Mouse (Mus musculus): ENCODE results near the gene Sfxn5. TPM values are rescaled to one million over a fixed set of nuclear protein-coding genes. Genes with fewer than 3 reads are reported as not detected.

The Sfxn5 gene
- polyA plus RNA-seq, 1 experiment from 2014 or later: 7.0 TPM

DNA sequence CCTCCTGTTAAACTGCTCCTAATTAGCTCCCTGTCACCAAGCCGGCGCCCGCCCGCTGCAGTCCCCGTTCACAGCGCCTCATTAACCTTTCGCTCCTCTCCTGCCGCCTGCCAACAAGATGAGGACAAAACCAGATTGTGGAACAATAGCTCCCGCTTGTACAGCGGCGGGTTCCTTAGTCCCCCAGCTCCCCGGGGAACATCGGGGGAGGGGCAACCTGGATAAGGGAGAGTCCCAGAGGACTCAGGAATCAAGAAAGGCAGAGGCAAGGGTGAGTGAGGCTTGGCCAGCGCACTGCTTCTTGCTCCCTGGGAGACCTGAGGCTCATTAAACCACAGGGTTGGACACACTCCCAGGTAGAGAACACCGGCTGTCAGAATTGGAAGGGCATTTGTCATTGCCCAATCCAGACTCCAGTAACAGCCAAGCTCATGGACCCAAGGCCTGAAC, 108.8 kb downstream of the Sfxn5 start:
- Histone ChIP-seq H3K9ac (ENCODE audit: low read length) (no peak overlapping the region), H3K9me3 (ENCODE audit: control insufficient read depth, low read length) (no peaks in the 10 kb centered on the region), H3K4me1 (replicated peaks; ENCODE audit: control insufficient read depth, insufficient read depth, low read length) (no peaks in the 10 kb centered on the region; the same call in 1 of the 2 replicates), H3K4me3 (ENCODE audit: low read length) (no peak overlapping the region), H3K27ac (ENCODE audit: low read length) (no peak overlapping the region), H3K4me2 (ENCODE audit: low read depth, low read length) (no peak overlapping the region), H3K36me3 (ENCODE audit: control insufficient read depth, insufficient read depth, low read length) (no peaks in the 10 kb centered on the region), H3K27me3 (ENCODE audit: control insufficient read depth, insufficient read depth, low read depth, low read length) (no peaks in the 10 kb centered on the region)
- no peak for ATAC-seq (ENCODE audit: low read depth)
- WGBS: 53% methylated on average over 15 of the region's 15 CpGs

DNA sequence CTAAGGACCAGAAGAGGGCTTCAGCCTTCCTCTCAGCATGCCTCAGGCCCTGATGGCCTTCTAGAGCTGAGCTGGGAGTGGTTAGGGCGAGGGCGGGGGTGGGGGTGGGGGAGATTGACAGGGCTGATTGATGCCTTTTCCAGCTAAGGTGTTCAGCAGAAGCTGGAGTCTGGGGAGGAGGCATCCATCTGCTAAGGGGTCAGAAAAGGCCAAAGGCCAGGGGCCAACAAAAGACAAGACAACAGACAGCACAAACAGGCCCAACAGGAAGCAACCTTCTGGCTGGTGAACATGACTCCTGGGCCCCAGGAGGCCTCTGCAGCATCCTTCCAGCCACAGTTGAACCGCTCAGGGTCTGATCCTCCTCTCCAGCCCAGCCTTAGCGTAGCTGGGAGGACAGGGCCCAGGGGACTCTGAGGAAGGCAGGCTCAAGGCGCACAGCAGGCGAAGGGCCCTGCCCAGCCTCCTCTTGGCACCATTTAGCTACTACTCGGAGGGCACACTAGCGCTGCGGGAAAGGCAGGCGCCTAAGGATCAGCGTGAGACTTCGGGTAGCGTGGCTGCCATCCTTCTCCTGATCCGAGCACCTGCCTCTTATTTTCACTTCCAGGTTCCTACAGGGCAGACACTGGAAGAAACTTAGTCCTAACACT, 109.6 kb downstream of the Sfxn5 start:
- no peak overlapping the region for H3K27ac ChIP-seq (ENCODE audit: low read length)
- no peaks in the 10 kb centered on the region for H3K36me3 ChIP-seq (ENCODE audit: control insufficient read depth, insufficient read depth, low read length)
- H3K4me2 ChIP-seq (ENCODE audit: low read depth, low read length): no peak overlapping the region
- no peak overlapping the region for H3K9ac ChIP-seq (ENCODE audit: low read length)
- H3K4me3 ChIP-seq (ENCODE audit: low read length): no peak overlapping the region
- no peak for ATAC-seq (ENCODE audit: low read depth)
- no peaks in the 10 kb centered on the region for H3K9me3 ChIP-seq (ENCODE audit: control insufficient read depth, low read length)
- 63% methylated on average over 13 of the region's 14 CpGs for WGBS
- H3K27me3 ChIP-seq (ENCODE audit: control insufficient read depth, insufficient read depth, low read depth, low read length): no peaks in the 10 kb centered on the region
- H3K4me1 ChIP-seq (replicated peaks; ENCODE audit: control insufficient read depth, insufficient read depth, low read length): no peaks in the 10 kb centered on the region; the same call in 1 of the 2 replicates

DNA sequence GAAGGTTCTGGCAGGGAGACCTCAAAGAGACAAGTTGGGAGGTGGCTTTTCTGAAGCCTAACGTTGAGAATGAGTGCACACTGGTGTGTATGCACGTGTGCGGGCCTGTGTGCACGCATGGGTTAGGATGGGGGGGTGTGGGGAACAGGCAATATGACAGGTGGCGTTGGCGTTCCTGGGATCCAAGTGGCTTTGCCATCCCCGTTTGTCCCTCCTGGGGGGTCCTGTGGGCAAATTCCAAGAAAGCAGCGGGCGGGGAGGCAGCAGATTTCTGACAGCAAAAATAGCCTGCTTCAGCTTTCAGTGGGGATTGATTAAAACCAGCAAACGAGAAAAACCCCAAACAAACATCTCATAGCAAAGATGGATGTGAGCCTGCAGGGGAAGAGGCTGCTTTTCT, 110.7 kb downstream of the Sfxn5 start:
- H3K36me3 ChIP-seq (ENCODE audit: control insufficient read depth, insufficient read depth, low read length): no peaks in the 10 kb centered on the region
- no peaks in the 10 kb centered on the region; the same call in 1 of the 2 replicates for H3K4me1 ChIP-seq (replicated peaks; ENCODE audit: control insufficient read depth, insufficient read depth, low read length)
- no peak overlapping the region for H3K9ac ChIP-seq (ENCODE audit: low read length)
- H3K9me3 ChIP-seq (ENCODE audit: control insufficient read depth, low read length): no peaks in the 10 kb centered on the region
- H3K4me2 ChIP-seq (ENCODE audit: low read depth, low read length): no peak overlapping the region
- no peak overlapping the region for H3K27ac ChIP-seq (ENCODE audit: low read length)
- no peak for ATAC-seq (ENCODE audit: low read depth)
- H3K4me3 ChIP-seq (ENCODE audit: low read length): no peak overlapping the region
- no peaks in the 10 kb centered on the region for H3K27me3 ChIP-seq (ENCODE audit: control insufficient read depth, insufficient read depth, low read depth, low read length)
- WGBS: 75% methylated on average over 10 of the region's 10 CpGs

DNA sequence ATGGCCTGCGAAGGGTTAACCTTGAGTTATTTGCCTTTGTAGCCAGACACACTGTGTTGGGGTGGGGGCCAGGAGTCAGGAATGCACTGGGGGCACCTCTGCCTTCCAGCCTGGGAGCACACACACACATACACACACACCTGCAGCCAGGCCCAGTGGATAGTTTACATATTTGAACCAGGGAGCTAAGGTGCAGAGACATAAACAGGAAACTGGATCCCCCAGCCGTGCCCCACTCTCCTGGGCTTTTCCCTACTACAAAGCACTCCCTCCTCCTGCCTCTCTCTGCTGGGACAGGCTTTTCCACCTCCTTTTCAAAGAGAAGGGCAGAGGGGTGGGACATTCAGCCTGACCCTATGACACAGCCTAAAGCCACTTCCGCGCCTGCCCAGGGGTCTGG, 112.3 kb downstream of the Sfxn5 start:
- Histone ChIP-seq H3K4me3 (ENCODE audit: low read length) (no peak overlapping the region), H3K4me1 (replicated peaks; ENCODE audit: control insufficient read depth, insufficient read depth, low read length) (no peaks in the 10 kb centered on the region; the same call in 1 of the 2 replicates), H3K4me2 (ENCODE audit: low read depth, low read length) (no peak overlapping the region), H3K9me3 (ENCODE audit: control insufficient read depth, low read length) (no peaks in the 10 kb centered on the region), H3K36me3 (ENCODE audit: control insufficient read depth, insufficient read depth, low read length) (no peaks in the 10 kb centered on the region), H3K9ac (ENCODE audit: low read length) (no peak overlapping the region), H3K27me3 (ENCODE audit: control insufficient read depth, insufficient read depth, low read depth, low read length) (no peaks in the 10 kb centered on the region), H3K27ac (ENCODE audit: low read length) (no peak overlapping the region)
- 32% methylated on average over 4 of the region's 4 CpGs for WGBS
- ATAC-seq (ENCODE audit: low read depth): peak; percentile 57

DNA sequence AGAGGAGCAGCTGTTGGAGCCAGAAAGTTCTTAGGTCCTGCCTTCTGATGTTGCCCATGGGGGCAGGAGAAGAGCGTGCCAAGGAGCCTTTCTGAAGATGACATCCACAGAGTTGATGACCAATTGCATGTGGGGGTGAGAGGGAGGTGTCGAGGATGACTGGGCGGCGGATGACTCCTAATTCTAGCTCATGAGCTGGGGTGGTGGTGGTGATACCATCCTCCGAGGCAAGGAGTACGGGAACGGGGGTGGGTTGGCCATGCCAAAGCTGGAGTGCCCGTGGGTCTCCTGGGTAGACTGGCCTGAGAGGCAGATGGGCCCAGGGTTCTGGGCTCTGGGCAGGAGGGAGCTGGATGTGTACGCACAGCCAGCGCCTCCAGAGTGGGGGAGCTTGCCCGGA, 113.5 kb downstream of the Sfxn5 start:
- Histone ChIP-seq H3K4me1 (replicated peaks; ENCODE audit: control insufficient read depth, insufficient read depth, low read length) (no peaks in the 10 kb centered on the region; the same call in 1 of the 2 replicates), H3K27ac (ENCODE audit: low read length) (no peak overlapping the region), H3K4me2 (ENCODE audit: low read depth, low read length) (no peak overlapping the region), H3K9me3 (ENCODE audit: control insufficient read depth, low read length) (no peaks in the 10 kb centered on the region), H3K36me3 (ENCODE audit: control insufficient read depth, insufficient read depth, low read length) (no peaks in the 10 kb centered on the region), H3K9ac (ENCODE audit: low read length) (no peak overlapping the region), H3K27me3 (ENCODE audit: control insufficient read depth, insufficient read depth, low read depth, low read length) (no peaks in the 10 kb centered on the region), H3K4me3 (ENCODE audit: low read length) (no peak overlapping the region)
- 89% methylated on average over 11 of the region's 11 CpGs for WGBS
- no peak for ATAC-seq (ENCODE audit: low read depth)

DNA sequence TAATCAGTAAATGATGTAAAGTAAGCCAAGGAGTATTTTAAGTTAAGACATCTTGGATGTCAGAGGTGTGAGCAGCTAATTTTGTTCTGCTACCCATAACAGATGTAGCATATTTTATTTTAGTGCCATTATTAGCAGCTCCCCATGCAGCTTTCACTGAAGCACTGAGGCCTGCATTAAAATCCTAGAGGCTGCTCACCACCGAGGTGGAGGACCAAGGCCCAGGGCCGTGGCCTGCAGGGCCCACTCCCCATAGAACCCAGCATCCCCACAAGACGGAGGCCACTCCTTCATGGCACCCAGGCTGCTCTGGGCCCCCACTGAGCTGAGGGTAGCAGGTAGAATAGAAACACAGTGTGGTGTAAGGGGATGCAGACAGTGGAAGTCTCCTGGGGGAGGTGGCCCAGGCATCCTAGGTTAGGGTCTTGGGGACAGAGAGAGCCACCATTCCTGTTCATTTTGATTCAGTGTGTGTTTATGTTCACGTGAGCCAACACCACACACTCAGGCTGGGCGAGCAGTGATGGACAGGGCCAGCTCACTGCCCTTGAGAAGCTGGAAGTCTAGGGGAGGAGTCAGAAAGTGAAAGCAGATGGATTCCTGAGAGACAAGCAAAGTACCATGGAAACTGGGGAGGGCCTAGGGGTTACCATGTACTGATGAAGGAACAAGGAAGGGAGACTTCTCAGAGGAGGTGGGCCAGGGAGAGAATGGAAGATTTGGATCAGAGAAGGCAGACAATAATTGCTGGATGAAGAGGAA, 114.4 kb downstream of the Sfxn5 start:
- no peaks in the 10 kb centered on the region; the same call in 1 of the 2 replicates for H3K4me1 ChIP-seq (replicated peaks; ENCODE audit: control insufficient read depth, insufficient read depth, low read length)
- no peak overlapping the region for H3K4me3 ChIP-seq (ENCODE audit: low read length)
- ATAC-seq (ENCODE audit: low read depth): no peak
- H3K9me3 ChIP-seq (ENCODE audit: control insufficient read depth, low read length): no peaks in the 10 kb centered on the region
- WGBS: 35% methylated on average over 5 of the region's 5 CpGs
- no peaks in the 10 kb centered on the region for H3K27me3 ChIP-seq (ENCODE audit: control insufficient read depth, insufficient read depth, low read depth, low read length)
- H3K4me2 ChIP-seq (ENCODE audit: low read depth, low read length): no peak overlapping the region
- no peak overlapping the region for H3K9ac ChIP-seq (ENCODE audit: low read length)
- H3K36me3 ChIP-seq (ENCODE audit: control insufficient read depth, insufficient read depth, low read length): no peaks in the 10 kb centered on the region
- no peak overlapping the region for H3K27ac ChIP-seq (ENCODE audit: low read length)

DNA sequence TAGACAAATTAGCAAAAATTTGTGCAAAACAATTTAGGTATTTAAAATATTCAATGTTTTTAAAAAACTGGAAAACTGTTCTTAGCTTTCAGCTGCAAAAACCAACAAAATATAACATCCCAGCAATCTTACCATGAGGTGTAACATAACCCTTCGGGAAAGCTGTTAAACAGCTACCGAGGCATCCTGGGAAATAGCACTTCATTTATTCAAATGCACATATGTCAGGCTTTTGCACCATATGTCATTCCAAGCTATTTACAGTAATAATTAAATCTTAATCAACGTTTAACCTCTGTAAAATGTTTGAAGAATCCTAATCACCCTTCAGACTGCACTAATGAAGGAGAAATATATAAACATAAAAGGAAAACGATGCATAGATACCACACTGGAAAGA, 115.0 kb downstream of the Sfxn5 start:
- ATAC-seq (ENCODE audit: low read depth): no peak
- H3K4me3 ChIP-seq (ENCODE audit: low read length): no peak overlapping the region
- no peak overlapping the region for H3K27ac ChIP-seq (ENCODE audit: low read length)
- no peak overlapping the region for H3K9ac ChIP-seq (ENCODE audit: low read length)
- H3K4me1 ChIP-seq (replicated peaks; ENCODE audit: control insufficient read depth, insufficient read depth, low read length): no peaks in the 10 kb centered on the region; the same call in 1 of the 2 replicates
- 43% methylated on average over 4 of the region's 4 CpGs for WGBS
- no peak overlapping the region for H3K4me2 ChIP-seq (ENCODE audit: low read depth, low read length)
- no peaks in the 10 kb centered on the region for H3K27me3 ChIP-seq (ENCODE audit: control insufficient read depth, insufficient read depth, low read depth, low read length)
- H3K36me3 ChIP-seq (ENCODE audit: control insufficient read depth, insufficient read depth, low read length): no peaks in the 10 kb centered on the region
- H3K9me3 ChIP-seq (ENCODE audit: control insufficient read depth, low read length): no peaks in the 10 kb centered on the region

DNA sequence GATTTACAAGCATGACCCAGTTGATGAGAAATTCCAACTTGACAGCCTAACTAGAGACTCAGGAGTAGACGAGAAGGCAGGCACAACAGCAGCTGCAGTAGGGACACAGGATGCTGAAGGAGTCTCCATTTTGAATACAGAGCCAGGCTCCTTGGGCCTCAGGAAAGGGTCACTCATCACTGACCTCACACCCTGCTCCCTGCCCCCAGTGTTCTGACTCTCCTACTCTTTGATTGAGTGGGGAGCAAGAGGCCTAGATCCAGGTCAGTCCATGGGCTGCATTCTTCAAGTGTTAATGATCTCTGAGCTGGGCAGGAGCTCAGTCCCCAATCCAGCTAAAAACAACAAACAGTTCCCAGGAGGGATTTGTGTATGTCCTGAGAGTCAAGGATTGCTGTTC, 122.5 kb downstream of the Sfxn5 start:
- Histone ChIP-seq H3K4me2 (ENCODE audit: low read depth, low read length) (no peak overlapping the region), H3K9ac (ENCODE audit: low read length) (no peak overlapping the region), H3K36me3 (ENCODE audit: control insufficient read depth, insufficient read depth, low read length) (no peaks in the 10 kb centered on the region), H3K9me3 (ENCODE audit: control insufficient read depth, low read length) (no peaks in the 10 kb centered on the region), H3K27ac (ENCODE audit: low read length) (no peak overlapping the region), H3K4me1 (replicated peaks; ENCODE audit: control insufficient read depth, insufficient read depth, low read length) (peaks cover 10% of the 10 kb centered on the region; the same call in 1 of the 2 replicates), H3K4me3 (ENCODE audit: low read length) (no peak overlapping the region), H3K27me3 (ENCODE audit: control insufficient read depth, insufficient read depth, low read depth, low read length) (no peaks in the 10 kb centered on the region)
- no peak for ATAC-seq (ENCODE audit: low read depth)
- 30% methylated on average over 1 of the region's 1 CpGs for WGBS

DNA sequence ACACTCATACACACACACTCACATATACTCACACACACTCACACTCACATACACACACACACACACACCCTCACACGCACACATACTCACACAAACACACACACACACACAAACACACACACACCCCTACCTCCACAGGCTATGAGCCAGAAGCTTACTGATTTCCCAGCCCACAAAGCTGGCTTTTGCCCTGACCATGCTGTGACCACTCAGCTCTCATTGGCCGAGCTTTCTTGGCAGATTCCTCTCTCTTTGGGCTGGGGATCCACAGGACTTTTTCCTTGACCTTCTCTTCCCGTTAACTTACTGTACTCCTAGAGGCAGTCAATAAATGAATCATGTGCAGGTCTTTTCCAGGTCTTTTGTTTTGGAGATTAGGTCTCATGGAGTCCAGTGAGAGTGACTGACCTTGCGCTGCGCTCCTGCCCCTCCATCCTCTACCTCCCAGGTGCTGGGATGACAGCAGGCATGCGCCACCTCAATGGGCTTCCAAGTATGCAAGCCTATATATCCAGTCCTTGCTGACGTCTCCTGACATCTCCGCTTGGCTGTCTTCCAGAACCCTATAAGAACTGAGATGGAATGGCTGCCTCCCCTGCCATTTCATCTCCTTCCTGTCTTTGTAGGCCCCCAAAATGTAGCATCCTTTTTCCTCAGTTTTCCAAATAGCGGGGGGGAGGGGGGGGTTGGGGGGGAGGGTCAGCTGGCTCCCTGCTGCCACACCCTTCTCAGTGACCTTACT, 123.8 kb downstream of the Sfxn5 start:
- no peaks in the 10 kb centered on the region for H3K36me3 ChIP-seq (ENCODE audit: control insufficient read depth, insufficient read depth, low read length)
- H3K4me2 ChIP-seq (ENCODE audit: low read depth, low read length): no peak overlapping the region
- WGBS: 60% methylated on average over 9 of the region's 9 CpGs
- peaks cover 10% of the 10 kb centered on the region; the same call in 1 of the 2 replicates for H3K4me1 ChIP-seq (replicated peaks; ENCODE audit: control insufficient read depth, insufficient read depth, low read length)
- H3K27me3 ChIP-seq (ENCODE audit: control insufficient read depth, insufficient read depth, low read depth, low read length): no peaks in the 10 kb centered on the region; the same call in 1 of the 2 replicates
- H3K27ac ChIP-seq (ENCODE audit: low read length): no peak overlapping the region
- no peak for ATAC-seq (ENCODE audit: low read depth)
- no peak overlapping the region for H3K4me3 ChIP-seq (ENCODE audit: low read length)
- H3K9me3 ChIP-seq (ENCODE audit: control insufficient read depth, low read length): no peaks in the 10 kb centered on the region
- no peak overlapping the region for H3K9ac ChIP-seq (ENCODE audit: low read length)

Data from lung, embryonic 16.5 days (tissue).